Mouse (Mus musculus) mammary gland, adult 2 months (tissue): ENCODE results near the gene Pfdn4. TPM values are rescaled to one million over a fixed set of nuclear protein-coding genes. Genes with fewer than 3 reads are reported as not detected.

ENCODE experiments used
- polyA plus RNA-seq: library from polyadenylated mRNA; depleted of rRNA; stranded (reverse); fragments of >200 nt; gene quantifications from 2 replicates; pipeline ENCODE4 v1.2.3, GENCODE M21; 2012; ENCODE audit warnings: low replicate concordance; rRNA removed

Gene Pfdn4
- polyA plus RNA-seq, result 3.7 and 5.4 TPM in 2 replicates

GRCm38 (mm10) chr2:170496154-170496930 is at the start of gene Pfdn4:
TSS of gene Pfdn4 (plus strand) at chr2:170496428.

GRCm38 (mm10) chr2:170497091-170497566 is 901 bp downstream of the Pfdn4 start, which contains the start of gene Cyp24a1:
TSS of gene Cyp24a1 (minus strand) at chr2:170497145.

Other genes with a start within 250 kb of the Pfdn4 start
- 2.0 and 2.7 TPM in 2 replicates for gene Bcas1, start 68.6 kb upstream of the Pfdn4 start, polyA plus RNA-seq
- not detected in 2 replicates for gene Cyp24a1, start 717 bp downstream of the Pfdn4 start, polyA plus RNA-seq
- not detected in 2 replicates for gene 4930470P17Rik, start 105.6 kb downstream of the Pfdn4 start, polyA plus RNA-seq
- gene Dok5, start 235.4 kb downstream of the Pfdn4 start, polyA plus RNA-seq, result 0.13 and 1.5 TPM in 2 replicates